Mouse (Mus musculus) T-helper 17 cell (primary cell): ENCODE results near the gene Lsamp.

Experiments
- in situ Hi-C, 2 experiments: fragments of 300-600 bp; cut with MboI, MseI; formaldehyde crosslinking; loops; 1 replicate in 1 of 2; 2 replicates in 1 of 2; pipeline ENCODE4 v1.15.1; 2025; ENCODE audit warnings: high pct_unique_total_duplicates in 2 of 2

Gene Lsamp

DNA sequence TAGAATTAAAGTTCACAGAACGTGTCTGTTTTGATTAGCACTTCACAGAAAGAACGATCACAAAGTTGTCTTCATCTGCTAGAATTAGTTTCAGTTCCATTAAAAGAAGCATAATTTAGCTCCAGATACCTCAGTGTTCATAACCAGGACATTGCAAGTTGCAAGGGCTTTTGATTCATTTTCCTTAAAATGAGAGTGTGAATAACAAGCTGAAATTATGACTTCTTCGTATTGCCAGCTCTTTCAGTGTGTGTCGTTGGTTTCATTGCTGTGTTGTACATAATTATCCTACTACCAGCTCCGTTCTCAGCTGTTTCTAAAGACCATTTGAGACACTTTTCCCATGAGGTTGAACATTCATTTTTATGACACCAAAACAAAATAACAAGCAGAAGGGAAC is 672.2 kb downstream of the Lsamp start:
- in situ Hi-C loops = loop anchor here in 1 of 2 experiments (10.0 kb wide), 1 partner anchor 1078 kb away; no protein-coding TSS in a partner anchor

DNA sequence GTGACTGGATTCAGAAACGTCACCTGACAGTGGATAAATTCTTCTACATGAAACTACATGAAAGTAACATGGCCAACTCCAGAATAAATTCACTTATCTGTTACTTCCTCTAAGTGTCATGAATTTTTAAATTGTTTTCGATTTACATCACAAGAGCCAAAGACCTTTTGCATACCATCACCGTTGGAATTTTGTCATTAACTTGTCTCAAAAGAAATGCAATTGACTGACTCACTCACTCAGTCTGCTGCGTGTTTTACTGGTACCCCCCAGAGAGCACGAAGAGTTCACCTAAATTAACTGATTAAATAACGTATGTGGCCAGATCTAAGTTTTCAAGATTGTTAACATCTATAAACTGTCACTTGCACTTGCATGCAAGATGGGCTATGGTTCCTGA is 672.7 kb downstream of the Lsamp start:
- in situ Hi-C loops = loop anchor here in 1 of 2 experiments (10.0 kb wide), 1 partner anchor 1078 kb away; no protein-coding TSS in a partner anchor

DNA sequence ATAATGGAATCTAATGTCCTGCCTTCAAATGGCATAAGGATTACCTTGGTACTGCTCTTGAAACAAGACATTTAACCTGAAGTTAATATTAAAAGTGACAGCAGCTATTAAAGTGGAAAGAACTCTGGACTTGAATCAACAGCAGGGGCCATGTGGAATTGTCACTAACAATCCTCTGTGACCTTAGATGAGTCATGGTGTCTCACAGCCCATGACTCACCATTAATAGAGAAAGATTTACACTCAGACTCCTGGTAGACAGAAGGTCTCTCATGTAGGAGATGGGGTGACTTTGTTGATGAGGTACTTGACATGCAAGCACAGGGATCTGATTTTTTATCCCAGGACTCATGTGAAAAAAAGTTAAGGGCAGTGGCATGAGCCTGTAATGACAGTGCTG is 701.4 kb downstream of the Lsamp start:
- in situ Hi-C loops = no loop called here

DNA sequence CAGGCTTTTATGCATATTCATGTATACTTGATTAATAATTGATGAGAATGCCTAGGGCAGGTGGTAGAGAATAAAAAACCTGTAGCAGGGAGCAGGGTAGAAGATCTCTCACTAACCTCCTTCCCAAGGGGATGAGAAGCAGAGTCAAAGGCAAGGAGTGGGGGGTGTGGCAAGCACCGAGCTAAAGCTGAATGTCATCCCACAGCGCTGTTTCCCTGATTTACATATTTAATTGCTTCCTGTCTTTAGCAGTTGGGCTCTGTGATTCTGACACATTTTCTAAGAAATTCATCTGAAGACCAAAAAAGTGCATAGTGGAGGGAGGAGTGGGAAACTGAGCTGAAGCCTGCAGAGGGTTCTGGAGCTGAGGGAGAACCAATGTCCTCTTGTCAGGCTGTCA is 708.1 kb downstream of the Lsamp start:
- in situ Hi-C loops = no loop called here

DNA sequence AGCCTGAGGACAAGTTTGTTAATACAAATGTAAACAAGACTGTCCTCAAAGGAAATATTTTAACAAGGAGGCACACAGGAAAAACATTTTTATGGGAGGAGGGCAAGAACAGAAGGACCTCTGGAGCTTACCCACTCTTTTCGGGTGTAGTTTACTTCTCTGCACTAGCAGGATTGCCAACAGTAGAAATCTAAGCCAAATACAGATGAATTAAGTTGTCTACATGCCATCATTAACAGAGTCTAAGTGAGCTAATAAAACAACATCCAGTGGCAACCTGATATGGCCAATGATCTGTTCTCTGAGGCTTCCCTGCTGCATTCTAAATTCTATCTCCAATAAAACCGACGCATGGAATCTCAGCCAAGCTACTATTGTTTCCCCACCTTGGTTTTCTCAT is 713.1 kb downstream of the Lsamp start:
- in situ Hi-C loops = no loop called here

DNA sequence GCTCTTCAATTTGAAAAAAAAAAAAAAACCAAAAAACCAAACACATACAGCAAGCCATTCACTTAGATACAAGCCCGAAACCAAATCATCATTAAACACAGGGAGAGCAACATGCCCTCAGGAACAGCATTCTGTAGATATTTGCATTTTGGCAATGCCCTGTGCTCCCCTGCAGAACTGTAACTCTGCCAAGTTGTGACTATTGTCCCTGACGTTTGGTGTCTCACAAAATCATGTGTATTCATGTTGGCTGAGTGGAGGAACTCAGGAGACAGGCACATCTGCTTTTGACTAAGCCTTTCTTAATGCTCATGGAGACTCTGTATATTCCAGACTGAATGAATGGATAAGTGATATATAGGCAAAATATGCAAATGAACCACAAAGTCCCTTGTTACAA is 724.4 kb downstream of the Lsamp start:
- in situ Hi-C loops = loop anchor here in 1 of 2 experiments (10.0 kb wide), 1 partner anchor 376 kb away; no protein-coding TSS in a partner anchor

DNA sequence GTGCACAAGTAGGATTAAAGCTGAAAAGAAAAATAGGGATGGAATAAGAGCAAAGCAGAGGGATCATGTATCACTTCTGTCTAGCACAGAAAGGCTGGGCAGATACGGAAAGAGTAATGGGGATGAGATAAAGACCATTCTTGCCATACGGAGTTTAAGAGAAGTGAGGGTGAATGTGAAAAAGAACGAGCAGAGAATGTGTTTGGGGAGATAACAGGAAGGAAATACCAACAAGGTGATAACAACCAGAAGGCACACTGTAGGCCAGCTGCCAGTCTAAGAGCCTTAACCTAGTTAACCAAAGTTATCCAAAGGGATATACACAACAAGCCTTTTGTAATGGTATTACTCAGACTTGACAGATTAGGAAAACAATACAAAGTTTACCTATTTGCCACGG is 725.4 kb downstream of the Lsamp start:
- in situ Hi-C loops = loop anchor here in 1 of 2 experiments (10.0 kb wide), 1 partner anchor 375 kb away; no protein-coding TSS in a partner anchor

DNA sequence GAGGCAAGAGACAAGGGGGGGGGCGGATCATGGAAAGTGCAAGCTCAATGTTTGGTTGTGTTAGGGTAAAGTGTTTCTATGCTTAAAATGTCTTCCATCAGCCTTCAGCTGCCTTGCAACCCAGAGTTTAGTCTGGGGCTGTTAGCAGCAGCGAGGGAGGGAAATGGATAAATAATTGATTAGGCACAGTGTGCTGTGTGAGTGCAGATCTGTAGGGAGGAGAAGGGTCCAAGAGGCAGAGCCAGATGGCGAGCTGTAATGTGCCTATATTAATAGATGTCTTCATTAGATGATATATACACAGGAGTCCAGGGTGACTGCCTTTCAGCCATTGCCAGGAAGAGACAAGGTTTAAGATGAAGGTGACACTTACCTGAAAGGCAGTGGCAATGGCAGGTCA is 725.9 kb downstream of the Lsamp start:
- in situ Hi-C loops = no loop called here

DNA sequence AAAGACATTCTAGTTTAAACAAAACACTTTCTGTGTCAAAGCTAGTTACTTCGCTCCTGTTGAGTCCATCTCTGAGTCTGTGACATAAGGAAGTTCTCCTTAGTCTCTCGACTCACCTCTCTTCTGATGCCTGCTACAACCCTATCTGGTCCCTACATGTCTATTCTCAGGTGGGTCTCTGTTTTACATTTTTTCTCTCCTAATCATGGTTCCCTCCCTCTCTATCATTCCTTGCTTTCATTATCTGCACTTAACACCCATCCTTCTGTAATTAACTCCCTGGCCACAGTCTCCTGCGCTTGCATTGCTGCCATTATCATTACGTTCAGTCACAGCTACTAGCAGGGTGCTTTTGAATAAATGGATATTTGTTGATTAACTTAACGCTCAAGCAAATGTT is 726.3 kb downstream of the Lsamp start:
- in situ Hi-C loops = no loop called here

DNA sequence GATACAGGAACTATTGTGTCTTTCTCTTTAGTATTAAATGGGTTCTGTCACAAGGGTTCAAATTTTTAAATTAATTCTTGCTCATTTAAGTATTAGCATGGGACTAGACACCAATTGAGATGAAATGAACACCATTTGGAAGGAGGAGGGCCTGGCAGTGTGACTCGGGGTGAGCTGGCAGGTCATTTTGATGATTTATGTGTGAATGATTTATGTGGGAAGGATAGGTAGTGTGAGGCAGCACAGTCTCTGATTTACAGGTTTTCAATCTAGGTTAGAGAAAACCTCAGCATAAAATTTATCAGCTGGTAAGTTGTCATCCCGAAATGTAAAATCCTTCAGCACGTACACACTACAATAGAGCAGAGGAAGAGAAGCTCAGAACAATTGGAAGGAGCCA is 729.6 kb downstream of the Lsamp start:
- in situ Hi-C loops = no loop called here

DNA sequence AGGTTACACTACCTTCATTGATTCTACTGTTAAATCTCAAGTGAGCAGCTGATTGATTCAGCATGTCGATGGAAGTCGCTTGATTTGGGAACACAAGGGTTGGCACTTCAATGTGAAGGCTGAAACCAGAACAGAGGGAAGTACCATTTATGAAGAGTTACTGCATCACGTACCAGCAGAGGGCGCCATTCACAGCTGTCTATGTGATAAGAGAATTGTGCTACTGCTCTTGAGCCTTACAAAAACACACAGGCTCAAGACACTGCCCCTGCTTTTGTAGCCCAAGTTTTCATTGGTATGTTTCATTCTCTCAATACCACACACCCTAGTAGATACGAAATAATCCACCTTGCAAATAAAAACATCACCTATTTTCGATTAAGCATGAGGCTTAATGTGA is 754.9 kb downstream of the Lsamp start:
- in situ Hi-C loops = loop anchor here in 1 of 2 experiments (10.0 kb wide), 1 partner anchor 944 kb away; no protein-coding TSS in a partner anchor

DNA sequence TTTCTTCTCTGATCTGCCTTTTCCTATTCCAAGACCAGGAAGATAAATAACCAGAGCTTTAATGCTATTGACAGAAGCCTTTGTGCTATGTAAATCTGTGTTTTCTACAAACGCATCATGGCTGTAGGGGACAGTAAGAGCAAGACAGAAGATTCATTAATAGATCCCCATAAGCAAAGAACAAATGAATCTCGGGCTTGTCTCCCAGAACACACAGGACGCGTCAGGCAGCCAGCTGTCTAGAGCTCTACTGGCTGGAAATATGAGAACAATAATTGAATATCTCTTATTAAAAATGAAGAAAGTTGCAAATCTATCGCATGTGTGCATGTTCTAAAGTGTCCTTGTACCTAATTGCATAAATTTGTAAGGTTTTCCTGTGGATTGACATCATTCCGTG is 755.6 kb downstream of the Lsamp start:
- in situ Hi-C loops = loop anchor here in 1 of 2 experiments (10.0 kb wide), 1 partner anchor 945 kb away; no protein-coding TSS in a partner anchor

DNA sequence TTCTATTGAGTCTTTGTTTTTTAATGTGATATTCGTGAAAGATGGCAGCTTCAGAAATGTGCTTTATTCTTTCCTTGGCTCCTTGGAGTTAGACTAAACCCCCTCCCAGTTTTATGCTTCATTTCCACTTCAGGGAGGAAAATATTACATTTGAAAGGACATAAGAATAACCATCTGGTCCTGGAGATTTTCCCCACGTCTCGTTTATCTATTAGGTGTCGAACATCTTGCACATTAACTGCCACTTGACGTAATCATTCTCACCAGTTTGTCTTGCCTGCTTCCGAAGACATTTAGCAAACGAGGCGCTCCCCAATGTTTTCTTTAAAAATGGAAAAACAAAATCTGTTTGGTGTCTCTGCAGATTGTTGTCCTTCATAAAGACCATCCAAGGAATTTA is 756.1 kb downstream of the Lsamp start:
- in situ Hi-C loops = no loop called here

DNA sequence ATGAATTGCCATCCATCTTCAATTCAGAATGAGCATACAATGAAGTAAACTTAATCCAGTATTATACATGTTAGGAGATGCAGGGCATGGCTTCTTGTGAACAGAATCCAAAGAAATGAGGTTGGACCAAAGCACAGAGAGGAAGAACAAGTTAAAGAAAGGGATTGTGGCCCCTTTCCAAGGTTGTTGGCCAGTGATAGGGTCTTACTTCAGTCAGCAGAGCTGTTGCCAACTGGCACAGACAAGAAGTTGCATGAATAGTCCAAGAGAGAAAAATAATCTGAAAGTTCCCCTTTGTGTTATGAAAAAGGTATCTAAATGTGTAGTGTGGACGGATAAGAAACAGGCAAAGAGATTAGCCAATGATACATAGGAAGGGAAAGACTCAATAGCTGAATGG is 843.0 kb downstream of the Lsamp start:
- in situ Hi-C loops = no loop called here

DNA sequence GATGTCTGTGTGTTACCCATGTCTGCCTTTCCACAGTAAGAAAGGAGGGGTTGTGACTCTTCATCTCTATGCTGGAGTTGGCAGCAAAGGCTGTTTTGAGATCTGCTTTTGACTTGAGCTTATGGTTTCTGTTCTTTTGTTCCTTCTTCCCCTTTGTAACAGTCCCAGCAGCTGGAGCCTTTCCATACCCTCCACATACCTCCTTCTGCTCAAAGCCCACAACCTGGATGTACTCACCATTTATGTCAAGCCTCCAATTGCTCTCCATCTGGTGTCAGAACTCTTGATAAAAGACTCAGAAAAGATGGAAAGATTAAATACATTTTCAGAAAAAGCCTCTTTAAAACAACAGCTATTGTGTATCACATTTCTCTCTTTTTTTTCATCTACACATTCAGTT is 847.4 kb downstream of the Lsamp start:
- in situ Hi-C loops = no loop called here

DNA sequence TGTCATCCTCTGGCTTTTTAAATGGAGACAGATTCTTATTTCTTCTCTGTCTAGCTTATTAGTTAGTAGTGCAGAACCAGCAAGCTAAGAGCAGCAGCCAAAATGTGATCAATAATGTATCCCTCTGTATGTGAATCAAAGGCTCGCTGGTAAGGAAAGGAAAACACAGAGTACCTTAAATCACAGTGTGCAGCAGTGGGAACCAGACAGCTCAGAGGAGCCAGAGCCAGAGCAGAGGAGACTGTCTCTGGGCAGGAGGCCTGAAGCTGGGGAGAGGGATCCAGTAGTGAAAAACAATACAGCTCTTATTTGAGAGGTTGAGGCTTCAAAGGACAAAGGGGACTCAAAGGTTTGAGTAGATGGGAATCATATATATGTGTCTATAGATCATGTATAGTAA is 857.6 kb downstream of the Lsamp start:
- in situ Hi-C loops = no loop called here

DNA sequence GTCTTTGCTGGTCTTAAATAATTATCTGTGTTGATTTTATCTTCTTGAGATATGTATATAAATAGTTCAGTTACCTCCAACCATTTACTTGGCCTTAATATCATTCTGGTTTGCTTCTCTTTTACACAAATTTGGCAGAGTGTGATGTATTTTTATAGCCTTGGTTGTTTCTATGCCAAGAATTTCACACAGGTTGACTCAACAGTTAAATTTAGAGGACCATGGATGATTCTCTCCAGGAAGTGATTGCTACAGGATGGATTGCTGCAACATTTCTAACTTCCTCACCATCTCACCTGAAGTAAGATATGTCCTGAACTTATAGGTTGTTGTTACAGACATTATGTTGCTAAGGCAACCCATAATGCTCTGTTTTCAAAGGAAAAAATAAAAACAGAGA is 882.6 kb downstream of the Lsamp start:
- in situ Hi-C loops = no loop called here

DNA sequence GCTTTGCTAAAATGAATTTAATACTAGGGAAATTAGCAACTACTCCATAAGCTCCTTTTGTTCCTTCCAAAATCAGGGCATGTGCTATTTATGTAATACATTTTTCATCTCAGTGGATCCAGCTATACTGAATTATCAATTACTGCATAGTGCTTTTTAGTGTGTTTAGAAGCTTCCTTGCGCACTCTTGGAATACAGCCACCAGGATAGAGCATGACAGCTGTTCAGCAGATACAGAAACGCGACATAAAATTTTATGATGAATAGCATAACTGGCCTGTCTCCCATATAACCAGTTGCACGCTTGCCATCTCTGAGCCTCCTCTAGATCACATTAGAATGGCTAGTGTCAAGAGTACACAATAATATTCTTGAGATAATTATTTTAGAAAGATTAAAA is 894.1 kb downstream of the Lsamp start:
- in situ Hi-C loops = no loop called here

DNA sequence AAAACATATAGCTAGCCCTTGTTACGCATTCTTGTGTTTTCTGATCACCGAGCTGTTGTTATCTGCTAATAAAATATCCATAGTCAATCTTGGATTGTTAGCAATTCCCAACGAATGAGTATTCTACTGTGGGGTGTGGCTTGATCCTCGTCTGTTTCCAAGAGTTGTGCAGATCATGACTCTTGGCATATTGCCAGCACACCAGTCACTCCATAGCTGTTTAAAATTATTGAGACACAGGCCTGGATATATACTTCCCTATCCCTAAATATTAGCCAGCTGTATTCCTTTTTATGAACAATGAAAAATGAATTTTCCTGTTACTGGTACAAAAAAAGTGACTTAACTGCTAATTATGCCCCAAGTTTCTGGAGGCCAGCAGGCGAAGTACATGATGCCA is 897.8 kb downstream of the Lsamp start:
- in situ Hi-C loops = no loop called here

DNA sequence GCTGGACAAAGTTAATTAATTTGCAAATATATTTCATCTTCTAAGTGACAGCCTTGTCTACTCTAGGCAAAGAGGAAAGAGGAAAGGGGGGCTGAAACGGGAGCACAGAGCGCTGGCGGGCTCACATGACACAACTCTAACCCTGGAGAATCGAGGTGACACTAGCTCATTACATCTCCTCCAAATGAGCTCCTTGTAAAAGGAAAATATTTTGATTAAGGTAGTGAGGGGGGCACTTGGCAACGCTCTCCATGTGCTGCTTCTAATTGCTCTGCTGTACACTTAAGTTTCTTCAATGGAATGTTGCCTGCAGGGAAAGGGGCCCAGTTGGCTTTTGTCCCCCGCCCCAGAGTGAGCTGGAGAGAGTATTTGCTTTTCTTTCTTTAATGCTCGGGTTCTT is 907.2 kb downstream of the Lsamp start:
- in situ Hi-C loops = no loop called here

DNA sequence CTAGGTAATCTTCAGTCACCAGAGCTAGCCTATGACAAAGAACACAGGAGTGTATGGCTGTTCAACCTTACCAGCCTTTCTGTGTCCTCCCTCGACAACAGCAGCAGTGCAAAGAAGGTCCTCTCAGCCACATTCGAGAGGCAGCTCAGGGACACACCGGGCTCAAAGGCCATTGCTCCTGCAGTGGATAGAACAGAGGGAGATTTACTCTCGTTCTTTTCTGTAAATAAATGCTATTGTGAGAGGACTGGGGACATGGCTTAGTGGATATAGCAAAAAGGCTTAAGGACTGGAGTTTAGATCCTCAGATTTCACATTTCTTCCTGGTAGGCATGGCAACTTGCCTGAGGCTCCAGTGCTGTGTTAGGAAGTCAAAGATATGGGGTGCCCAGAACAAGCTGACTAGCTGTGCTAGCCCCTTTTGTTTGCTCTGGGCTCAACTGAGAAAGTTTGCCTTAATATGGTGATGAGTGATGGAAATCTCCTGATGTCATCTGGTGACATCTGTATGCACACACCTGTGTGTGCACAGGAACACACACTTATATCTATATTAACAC is 913.7 kb downstream of the Lsamp start:
- in situ Hi-C loops = no loop called here

DNA sequence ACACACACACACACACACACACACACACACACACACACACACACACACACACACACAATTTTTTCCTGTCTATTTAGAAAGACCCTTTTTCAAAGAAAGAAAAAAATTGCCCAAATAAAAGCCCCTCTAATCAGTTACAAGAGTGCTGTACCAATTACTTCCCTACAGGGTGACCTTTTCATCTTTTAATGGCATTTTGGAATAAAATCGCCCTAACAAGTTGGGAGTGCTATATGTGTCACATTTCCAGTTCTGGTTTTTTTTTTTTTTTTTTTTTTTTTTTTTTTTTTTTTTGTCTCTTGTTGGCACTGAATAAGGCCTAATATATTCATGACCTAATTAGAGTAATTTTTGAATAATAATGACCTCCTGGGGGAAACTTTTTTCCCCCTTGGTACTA is 923.7 kb downstream of the Lsamp start:
- in situ Hi-C loops = no loop called here

DNA sequence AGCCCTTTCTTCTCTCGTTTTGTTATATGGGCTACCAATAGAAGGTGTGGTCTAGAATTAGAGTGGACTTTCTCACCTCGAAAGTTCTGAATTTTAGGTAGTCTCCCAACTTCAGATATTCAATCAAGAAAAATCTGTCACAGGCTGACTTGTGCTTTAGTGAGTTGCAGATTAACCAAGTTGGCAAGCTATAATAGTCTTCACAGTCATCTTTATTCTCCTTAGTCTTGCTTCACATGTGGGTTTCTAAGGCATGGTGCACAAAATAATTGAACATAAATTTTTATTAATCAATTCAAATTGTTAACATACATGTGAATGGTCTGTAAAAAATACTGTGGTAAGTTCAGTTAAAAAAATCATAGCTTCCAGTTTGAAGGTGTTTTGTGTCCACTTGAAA is 930.0 kb downstream of the Lsamp start:
- in situ Hi-C loops = no loop called here

DNA sequence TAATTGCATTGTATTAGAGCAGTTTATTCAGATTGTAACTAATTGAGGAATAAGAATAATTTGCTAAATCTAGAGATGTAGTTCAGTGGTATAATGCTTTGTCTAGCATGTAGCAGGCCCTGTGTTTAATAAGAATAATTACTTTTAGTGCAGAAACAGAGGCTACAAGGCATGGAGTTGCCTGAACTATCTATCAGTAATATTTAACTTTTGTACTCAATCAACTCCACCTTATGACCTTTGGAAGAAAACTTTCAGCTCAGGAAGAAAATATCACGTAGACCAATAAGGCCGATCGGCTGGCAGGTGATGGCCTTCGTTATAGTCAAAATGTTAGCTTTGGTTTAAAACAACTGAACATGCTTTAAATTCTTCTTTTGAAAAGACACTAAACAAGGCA is 946.4 kb downstream of the Lsamp start:
- in situ Hi-C loops = no loop called here
